Mouse (Mus musculus) bone marrow, adult 2 months (tissue): ENCODE measurements around the gene Sec61a2.

Experiments
- CTCF ChIP-seq: fragments of 200-500 bp; IDR thresholded peaks from 2 replicates; pipeline ENCODE4 v1.5.1; 2011; ENCODE audit warnings: low read length, control low read depth; ENCODE audit not compliant: control insufficient read depth, insufficient read depth
- POLR2A ChIP-seq: fragments of 200-500 bp; IDR thresholded peaks from 2 replicates; pipeline ENCODE4 v1.6.1; 2011; ENCODE audit warnings: low read depth, mild to moderate bottlenecking, control low read depth, low read length, borderline replicate concordance; ENCODE audit not compliant: control insufficient read depth

DNA sequence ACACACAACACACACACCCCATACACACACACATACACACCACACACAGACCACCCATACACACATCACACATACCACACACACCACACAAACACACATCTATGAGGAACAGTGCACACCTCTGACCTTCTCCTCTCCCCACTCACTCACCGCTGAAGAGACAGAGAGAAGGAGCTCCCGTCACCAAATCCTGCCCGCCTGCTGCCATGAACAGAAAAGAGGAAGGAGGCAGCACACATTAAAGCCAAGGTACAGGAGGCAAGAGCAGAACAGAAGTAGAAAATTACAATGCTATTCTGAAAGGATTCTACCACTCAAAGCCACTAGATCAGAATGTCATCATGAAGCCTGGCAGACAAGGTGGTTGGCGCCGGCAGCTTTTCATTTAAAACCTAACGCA lies 27.6 kb upstream of the Sec61a2 start:
- TF ChIP-seq CTCF (no peak), POLR2A (no peak)
